Mouse (Mus musculus): ENCODE measurements at regions not wholly inside any gene's neighbourhood (a gene's known extent, or its start where the extent isn't known, plus 50 kb on each side); places are given as distances from the start of the nearest gene placed in this dataset.
"Not testable (repeated sequence)": the region's sequence is repeated elsewhere in the genome, so short reads cannot be mapped to it uniquely, and the experiment has no call there.

GRCm38 (mm10) chr6:82143496-82143895 is 102.7 kb downstream of the Eva1a start:
- DNase-seq (ENCODE audit: low spot score in 2 of 2): no peak

- DNase-seq (ENCODE audit: low spot score in 2 of 2): no peak
Observed at GRCm38 (mm10) chr6:82150051-82150450, 109.2 kb downstream of the Eva1a start.

- no peak for DNase-seq (ENCODE audit: low spot score in 2 of 2)
Observed at GRCm38 (mm10) chr6:82170349-82171080, 129.7 kb downstream of the Eva1a start.

- DNase-seq (ENCODE audit: low spot score in 2 of 2): no peak
Observed at GRCm38 (mm10) chr6:82174943-82175342, 134.1 kb downstream of the Eva1a start.

- no peak for DNase-seq (ENCODE audit: low spot score in 2 of 2)
Observed at GRCm38 (mm10) chr6:82200130-82200529, 159.3 kb downstream of the Eva1a start.

DNA sequence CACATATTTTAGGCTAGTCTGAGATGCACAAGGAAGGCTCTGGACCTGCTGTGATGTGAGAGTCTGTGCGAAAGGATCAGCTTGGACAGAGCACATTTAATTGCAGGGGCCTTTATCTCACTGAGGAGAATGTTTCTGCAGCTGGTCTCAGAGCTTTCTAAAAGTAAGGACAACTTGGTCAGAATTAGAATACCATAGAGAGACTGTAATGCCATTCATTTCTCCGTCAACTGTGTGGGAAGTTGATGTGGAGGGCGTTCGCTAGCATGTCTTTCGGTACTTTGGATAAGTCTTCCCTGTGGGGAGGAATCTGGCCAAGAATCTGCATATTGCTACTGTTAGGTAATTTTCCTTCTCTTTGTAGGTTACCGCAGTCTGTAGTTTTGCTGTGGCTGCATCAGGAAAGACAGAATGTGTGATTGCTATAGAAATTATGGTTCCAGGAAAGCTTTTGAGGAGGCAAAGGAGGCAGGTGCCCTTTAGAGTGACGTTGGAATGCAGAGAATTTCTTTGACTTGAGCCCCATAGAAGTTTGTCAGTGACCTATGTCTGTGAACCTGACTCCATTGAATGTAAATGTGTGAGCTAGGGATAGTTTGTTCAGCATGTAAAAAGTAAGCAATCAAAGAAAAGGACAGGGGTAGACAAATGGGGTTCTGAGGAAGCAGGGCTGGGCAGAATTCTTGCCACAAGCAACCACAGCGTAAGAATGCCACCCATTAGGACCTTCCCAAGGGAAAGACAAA is 164.2 kb downstream of the Eva1a start:
- peak in 1 of 2 experiments; percentile 21 for DNase-seq (ENCODE audit: low spot score in 2 of 2)

- peak; percentile 2 to 7 for DNase-seq (ENCODE audit: low spot score in 2 of 2)
Observed at GRCm38 (mm10) chr6:82237834-82238233, 164.3 kb upstream of the Tacr1 start.

DNA sequence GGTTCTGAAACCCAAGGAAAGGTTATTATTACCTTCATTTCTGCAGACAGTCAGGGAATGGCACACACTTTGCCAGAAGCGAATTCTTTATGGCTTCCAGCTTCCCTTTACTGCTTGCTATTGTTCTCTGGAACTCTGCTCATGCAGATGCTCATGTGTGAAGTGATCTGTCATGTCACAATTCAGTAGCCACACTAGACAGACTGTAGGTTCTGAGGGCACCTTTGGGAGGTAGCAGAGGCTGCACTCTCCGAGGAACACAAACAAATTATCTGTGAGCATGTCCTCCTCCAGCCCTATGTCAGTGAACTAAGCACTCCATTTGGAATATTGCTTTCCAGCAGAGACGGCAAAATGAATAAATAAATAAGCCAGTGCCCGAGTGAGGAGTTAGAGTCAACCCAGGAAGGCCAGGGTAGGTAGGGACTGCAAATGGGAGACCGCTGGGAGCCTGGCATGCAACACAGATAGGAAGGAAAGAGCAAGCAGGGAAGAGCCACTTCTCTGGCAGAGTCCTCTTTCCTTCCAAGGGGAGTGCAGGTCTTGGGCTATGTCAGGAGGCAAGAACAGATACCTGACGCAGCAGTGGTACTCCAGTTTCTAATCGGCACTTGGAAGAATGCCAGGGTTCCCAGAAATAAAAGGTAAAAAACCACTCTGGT is 161.4 kb upstream of the Tacr1 start:
- DNase-seq (ENCODE audit: low spot score in 2 of 2): no peak

DNA sequence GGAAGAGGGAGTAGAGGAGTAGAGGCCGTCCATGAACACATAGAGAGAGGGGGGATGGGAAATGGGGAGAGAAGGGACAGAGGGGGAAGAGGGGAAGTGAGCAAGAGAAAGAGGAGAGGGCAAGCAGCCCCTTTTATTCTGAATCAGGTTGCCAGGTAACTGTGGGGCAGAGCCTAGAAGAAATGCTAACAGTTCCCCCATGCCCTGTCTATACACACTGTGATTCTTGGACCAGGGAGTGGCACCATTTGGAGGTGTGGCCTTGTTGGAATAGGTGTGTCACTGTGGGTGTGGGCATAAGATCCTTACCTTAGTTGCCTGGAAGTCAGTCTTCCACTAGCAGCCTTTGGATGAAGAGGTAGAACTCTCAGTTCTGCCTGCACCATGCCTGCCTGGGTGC is 154.5 kb upstream of the Tacr1 start:
- not testable (repeated sequence) for DNase-seq (ENCODE audit: low spot score in 2 of 2)

- DNase-seq (ENCODE audit: low spot score in 2 of 2): no peak
Observed at GRCm38 (mm10) chr6:82284494-82284893, 117.6 kb upstream of the Tacr1 start.

DNA sequence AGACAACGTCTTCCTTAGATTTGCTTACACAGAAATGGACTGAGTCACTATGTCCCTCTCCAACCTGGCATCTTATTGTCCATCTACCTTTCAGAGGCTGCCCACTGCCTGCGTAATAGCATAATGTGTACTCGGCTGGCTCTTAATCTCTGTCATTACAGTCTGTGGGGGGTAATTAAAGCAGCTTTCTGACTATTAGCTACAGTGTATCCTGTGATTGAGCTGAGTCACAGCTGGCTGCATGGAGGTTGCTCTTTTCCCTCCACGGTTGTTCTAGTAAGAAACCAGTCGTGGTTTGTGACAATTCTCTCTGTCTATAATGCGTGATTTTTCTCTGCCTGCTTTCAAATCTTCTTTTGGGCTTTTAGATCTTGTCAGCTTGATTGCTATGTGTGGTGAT is 116.9 kb upstream of the Tacr1 start:
- no peak for DNase-seq (ENCODE audit: low spot score in 2 of 2)

GRCm38 (mm10) chr6:82293507-82293906 is 108.6 kb upstream of the Tacr1 start:
- DNase-seq (ENCODE audit: low spot score in 2 of 2): no peak

DNA sequence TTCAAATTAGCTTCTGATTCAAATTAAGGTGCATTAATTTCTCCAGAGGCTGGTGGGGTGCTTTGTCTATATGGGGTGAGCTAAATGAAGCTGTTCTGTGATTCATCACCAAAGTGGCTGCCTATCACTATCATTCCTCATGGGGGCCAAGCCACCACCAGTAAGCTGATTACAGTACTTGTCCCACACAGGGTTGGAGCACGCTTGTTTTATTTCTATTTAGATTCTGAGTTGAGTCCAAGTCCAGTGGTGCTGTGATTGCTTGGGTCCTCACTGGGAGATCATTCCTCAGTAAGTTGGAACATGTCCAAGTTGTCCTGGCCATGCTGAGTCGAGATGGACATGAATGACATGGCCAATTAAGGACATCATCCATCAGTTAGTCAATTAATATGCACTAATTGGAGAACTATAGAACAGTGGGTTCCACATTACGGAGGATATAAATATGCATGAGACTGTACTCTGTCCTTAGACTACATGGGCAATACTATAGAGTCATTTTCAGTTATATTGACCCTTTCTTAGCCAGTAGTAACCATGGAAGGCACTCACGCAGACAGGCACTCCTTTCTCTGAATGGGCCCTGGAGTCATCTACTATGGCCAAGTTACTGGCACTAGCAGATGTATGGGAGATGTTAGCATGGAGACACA is 105.3 kb upstream of the Tacr1 start:
- no peak for DNase-seq (ENCODE audit: low spot score in 2 of 2)

- not testable (repeated sequence) for DNase-seq (ENCODE audit: low spot score in 2 of 2)
Observed at GRCm38 (mm10) chr6:82302241-82302640, 99.9 kb upstream of the Tacr1 start.

DNA sequence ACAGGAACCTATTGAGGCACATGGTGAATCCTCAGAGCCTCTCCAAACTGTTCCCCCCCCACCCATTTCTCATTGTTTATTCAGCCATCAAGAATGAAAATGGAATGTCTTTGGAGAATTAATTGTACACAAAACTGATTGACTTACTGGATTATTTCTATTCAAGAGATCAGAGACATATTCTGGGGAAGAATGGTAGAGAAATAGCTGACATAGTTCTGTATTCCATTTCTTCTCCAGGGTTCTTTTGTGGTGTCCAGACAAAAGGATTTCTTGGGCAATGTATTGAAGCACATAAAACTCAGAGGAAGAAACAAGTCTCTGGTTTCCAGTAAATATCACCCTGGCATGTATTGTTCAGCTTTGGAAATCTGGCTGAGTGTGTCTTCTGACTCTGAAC is 88.4 kb upstream of the Tacr1 start:
- no peak for DNase-seq (ENCODE audit: low spot score in 2 of 2)

Data from left cerebral cortex, adult 18-20 months (tissue).